Mouse (Mus musculus): ENCODE results near the gene Hhat. TPM values are rescaled to one million over a fixed set of nuclear protein-coding genes. Genes with fewer than 3 reads are reported as not detected.

Hhat gene
- total and polyA plus RNA-seq, 3 experiments = 0.21 to 1.2 (median 1.1) TPM

DNA sequence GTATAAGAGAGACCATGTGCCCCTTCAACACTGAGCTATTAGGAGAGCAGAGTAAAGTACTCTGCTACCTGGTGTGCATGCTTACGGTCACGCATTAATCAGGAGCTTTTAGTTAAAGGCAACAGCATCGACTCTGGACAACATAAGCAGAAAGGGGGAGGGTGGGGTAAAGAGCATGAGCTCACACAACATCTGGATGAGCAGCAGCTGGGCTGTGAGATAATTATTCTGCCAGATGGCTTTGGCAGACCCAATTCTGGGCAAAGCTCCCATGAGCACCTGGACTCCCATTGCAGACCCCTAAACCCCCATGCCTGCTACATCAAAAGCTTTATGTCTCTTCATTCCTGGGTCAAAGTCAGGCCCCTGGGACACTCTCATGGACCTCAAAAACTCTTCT, 121.8 kb downstream of the Hhat start:
- H3K9me3 ChIP-seq (replicated peaks; ENCODE audit: low read length) = no peaks in the 10 kb centered on the region
- dilution Hi-C loops (cut with MboI; ENCODE audit: extremely low pct_ligation_motif_present, extremely low pct_unique_long_range_greater_than_20kb, low sequenced_read_pairs) = no loop called here
- H3K27me3 ChIP-seq (replicated peaks) = peaks cover 21% of the 10 kb centered on the region
- H3K4me1 ChIP-seq (ENCODE audit: control insufficient read depth in 1 of 2, insufficient read depth in 2 of 2) = no peaks in the 10 kb centered on the region
- no peaks in the 10 kb centered on the region for H3K36me3 ChIP-seq (replicated peaks in 1 of 2; ENCODE audit: control insufficient read depth in 1 of 2, insufficient read depth in 1 of 2, low read length in 1 of 2)
- no peak overlapping the region for H3K4me3 ChIP-seq (replicated peaks in 1 of 3; ENCODE audit: low read depth in 2 of 3, low read length in 2 of 3, poor library complexity in 1 of 3)
- H3K79me2 ChIP-seq (replicated peaks; ENCODE audit: control insufficient read depth, extremely low read depth, insufficient read depth, poor library complexity, severe bottlenecking) = no peaks in the 10 kb centered on the region
- in situ Hi-C loops (cut with MboI; ENCODE audit: low pct_ligation_motif_present, low pct_unique_long_range_greater_than_20kb, low sequenced_read_pairs) = no loop called here
- no peak overlapping the region for H3K27ac ChIP-seq (ENCODE audit: insufficient read depth, low read depth)
- no peak for DNase-seq (ENCODE audit: extremely low read depth)
- no peak overlapping the region for H3K9ac ChIP-seq (ENCODE audit: insufficient read depth, low read depth)
- TF ChIP-seq EP300 (IDR thresholded peaks at IDR 0.05; ENCODE audit: low read length) = no peak
- no peak for TF ChIP-seq MYC (IDR thresholded peaks at IDR 0.05; ENCODE audit: low read depth, low read length)
- TF ChIP-seq JUN (IDR thresholded peaks at IDR 0.05; ENCODE audit: insufficient read depth, low read depth, low read length) = no peak
- no peak for TF ChIP-seq MAX (IDR thresholded peaks at IDR 0.05; ENCODE audit: low read length)
- TF ChIP-seq ZMIZ1 (IDR thresholded peaks at IDR 0.05; ENCODE audit: low read depth, low read length) = no peak
- no peak for TF ChIP-seq MAZ (IDR thresholded peaks at IDR 0.05; ENCODE audit: low read depth, low read length)
- no peak for TF ChIP-seq NELFE (IDR thresholded peaks at IDR 0.05; ENCODE audit: low read depth, low read length)
- TF ChIP-seq USF2 (conservative IDR thresholded peaks at IDR 0.05; ENCODE audit: low read depth, low read length) = no peak
- no peak for TF ChIP-seq POLR2AphosphoS2 (IDR thresholded peaks at IDR 0.05; ENCODE audit: low read depth, low read length)
- TF ChIP-seq ZC3H11A (IDR thresholded peaks at IDR 0.05; ENCODE audit: low read depth, low read length) = no peak
- TF ChIP-seq SIN3A (IDR thresholded peaks at IDR 0.05; ENCODE audit: low read length) = no peak
- TF ChIP-seq NRF1 (IDR thresholded peaks at IDR 0.05; ENCODE audit: low read depth, low read length) = no peak
- no peak for TF ChIP-seq BHLHE40 (IDR thresholded peaks at IDR 0.05; ENCODE audit: low read depth, low read length)
- no peak for TF ChIP-seq CTCF (conservative IDR thresholded peaks at IDR 0.05 in 1 of 2, IDR thresholded peaks at IDR 0.05 in 1 of 2; ENCODE audit: low read depth in 2 of 2, low read length in 2 of 2)
- no peak for TF ChIP-seq TBP (conservative IDR thresholded peaks at IDR 0.05; ENCODE audit: low read depth, low read length)
- no peak for TF ChIP-seq MEF2A (IDR thresholded peaks at IDR 0.05; ENCODE audit: borderline replicate concordance, low read depth, low read length)
- no peak for TF ChIP-seq MAFK (IDR thresholded peaks at IDR 0.05; ENCODE audit: insufficient replicate concordance, low read length)
- no peak overlapping the region for H3K4me2 ChIP-seq (ENCODE audit: insufficient read depth, low read depth, poor library complexity, severe bottlenecking)

DNA sequence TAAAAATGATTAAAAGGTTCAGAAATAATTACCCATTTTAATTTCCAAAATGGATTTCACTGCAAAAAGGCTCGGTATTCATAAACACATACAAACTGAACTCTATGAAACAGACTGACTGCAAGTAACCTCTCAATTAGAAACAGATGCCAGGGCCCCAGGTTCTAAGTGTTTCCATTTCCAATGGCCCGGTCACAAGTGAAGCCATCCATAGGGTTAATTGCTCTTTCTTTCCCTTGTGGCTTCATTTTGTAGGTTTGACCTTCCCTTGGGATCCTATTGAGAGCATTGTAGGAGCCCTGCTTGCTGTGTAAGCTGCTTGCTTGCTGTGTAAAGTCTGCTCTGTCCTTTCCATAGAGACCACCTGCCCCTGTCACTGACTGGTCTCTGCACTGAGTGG, 123.7 kb downstream of the Hhat start:
- in situ Hi-C loops (cut with MboI; ENCODE audit: low pct_ligation_motif_present, low pct_unique_long_range_greater_than_20kb, low sequenced_read_pairs) = no loop called here

More for the DNA sequence above, 123.7 kb downstream of the Hhat start:
- Histone ChIP-seq H3K27me3 (replicated peaks) (peaks cover 16% of the 10 kb centered on the region), H3K27ac (ENCODE audit: insufficient read depth, low read depth) (no peak overlapping the region), H3K4me2 (ENCODE audit: insufficient read depth, low read depth, poor library complexity, severe bottlenecking) (no peak overlapping the region), H3K4me1 (ENCODE audit: control insufficient read depth in 1 of 2, insufficient read depth in 2 of 2) (no peaks in the 10 kb centered on the region), H3K9ac (ENCODE audit: insufficient read depth, low read depth) (no peak overlapping the region), H3K79me2 (replicated peaks; ENCODE audit: control insufficient read depth, extremely low read depth, insufficient read depth, poor library complexity, severe bottlenecking) (no peaks in the 10 kb centered on the region), H3K4me3 (replicated peaks in 1 of 3; ENCODE audit: low read depth in 2 of 3, low read length in 2 of 3, poor library complexity in 1 of 3) (no peak overlapping the region), H3K36me3 (replicated peaks in 1 of 2; ENCODE audit: control insufficient read depth in 1 of 2, insufficient read depth in 1 of 2, low read length in 1 of 2) (no peaks in the 10 kb centered on the region), H3K9me3 (replicated peaks; ENCODE audit: low read length) (no peaks in the 10 kb centered on the region)
- DNase-seq (ENCODE audit: extremely low read depth) = no peak
- dilution Hi-C loops (cut with MboI; ENCODE audit: extremely low pct_ligation_motif_present, extremely low pct_unique_long_range_greater_than_20kb, low sequenced_read_pairs) = no loop called here
- no peak for TF ChIP-seq ZC3H11A (IDR thresholded peaks at IDR 0.05; ENCODE audit: low read depth, low read length)
- TF ChIP-seq TCF12 (IDR thresholded peaks at IDR 0.05; ENCODE audit: low read depth, low read length) = no peak
- no peak for TF ChIP-seq BHLHE40 (IDR thresholded peaks at IDR 0.05; ENCODE audit: low read depth, low read length)
- no peak for TF ChIP-seq PAX5 (IDR thresholded peaks at IDR 0.05; ENCODE audit: low read length)
- no peak for TF ChIP-seq USF1 (IDR thresholded peaks at IDR 0.05; ENCODE audit: low read depth, low read length)
- TF ChIP-seq GABPA (IDR thresholded peaks at IDR 0.05; ENCODE audit: insufficient replicate concordance, low read depth, low read length) = no peak
- no peak for TF ChIP-seq USF2 (conservative IDR thresholded peaks at IDR 0.05; ENCODE audit: low read depth, low read length)
- no peak for TF ChIP-seq IRF4 (IDR thresholded peaks at IDR 0.05; ENCODE audit: low read depth, low read length)
